Mouse (Mus musculus) left cerebral cortex, postnatal 14 days (tissue): ENCODE data around the gene Olfr223. TPM values are rescaled to one million over a fixed set of nuclear protein-coding genes. Genes with fewer than 3 reads are reported as not detected.

Experiments
- total RNA-seq, 2 experiments: library from RNA; stranded (reverse); gene quantifications; 2 replicates each; pipeline ENCODE4 v1.2.3; 2021

Olfr223 gene
- total RNA-seq, 2 experiments from 2014 or later, result not detected

Other genes starting within 250 kb of the Olfr223 start
- gene Prss38, start 217.6 kb downstream of the Olfr223 start, total RNA-seq, result not detected
- 10 to 100 TPM; 30.7 to 32.7 TPM for gene Jmjd4, start 143.2 kb downstream of the Olfr223 start, total RNA-seq
- gene Snap47, start 142.1 kb downstream of the Olfr223 start, total RNA-seq, result 100 to 1,000 TPM; 388 to 398 TPM
- gene Zfp867, start 120.8 kb downstream of the Olfr223 start, total RNA-seq, result 1 to 10 TPM; 3.7 to 3.9 TPM
- 10 to 100 TPM; 12.5 to 14.0 TPM for gene Zkscan17, start 66.5 kb downstream of the Olfr223 start, total RNA-seq
- gene Nlrp3, start 51.7 kb downstream of the Olfr223 start, total RNA-seq, result 1 to 10 TPM in 1 of 2 experiments, under 1 TPM in 1; 0.80 to 1.1 TPM
- not detected for gene Olfr222, start 17.1 kb downstream of the Olfr223 start, total RNA-seq
- gene Mprip, start 68.0 kb upstream of the Olfr223 start, total RNA-seq, result 100 to 1,000 TPM; 249 to 264 TPM
- gene Pld6, start 194.4 kb upstream of the Olfr223 start, total RNA-seq, result 1 to 10 TPM in 1 of 2 experiments, under 1 TPM in 1; 0.89 to 1.9 TPM
- gene Flcn, start 216.7 kb upstream of the Olfr223 start, total RNA-seq, result 10 to 100 TPM; 37.0 to 38.7 TPM
- 10 to 100 TPM; 55.4 to 61.5 TPM for gene Nt5m, start 246.2 kb upstream of the Olfr223 start, total RNA-seq
- gene Cops3, start 246.5 kb upstream of the Olfr223 start, total RNA-seq, result 10 to 100 TPM; 67.4 to 68.9 TPM